Mouse (Mus musculus) regulatory T cell (primary cell): ENCODE measurements at regions not wholly inside any gene's neighbourhood (a gene's known extent, or its start where the extent isn't known, plus 50 kb on each side); places are given as distances from the start of the nearest gene placed in this dataset.

Source experiments
- in situ Hi-C: fragments of 300-600 bp; cut with MboI, MseI; formaldehyde crosslinking; loops from one replicate; pipeline ENCODE4 v1.15.1; 2025; ENCODE audit warnings: high pct_unique_total_duplicates

DNA sequence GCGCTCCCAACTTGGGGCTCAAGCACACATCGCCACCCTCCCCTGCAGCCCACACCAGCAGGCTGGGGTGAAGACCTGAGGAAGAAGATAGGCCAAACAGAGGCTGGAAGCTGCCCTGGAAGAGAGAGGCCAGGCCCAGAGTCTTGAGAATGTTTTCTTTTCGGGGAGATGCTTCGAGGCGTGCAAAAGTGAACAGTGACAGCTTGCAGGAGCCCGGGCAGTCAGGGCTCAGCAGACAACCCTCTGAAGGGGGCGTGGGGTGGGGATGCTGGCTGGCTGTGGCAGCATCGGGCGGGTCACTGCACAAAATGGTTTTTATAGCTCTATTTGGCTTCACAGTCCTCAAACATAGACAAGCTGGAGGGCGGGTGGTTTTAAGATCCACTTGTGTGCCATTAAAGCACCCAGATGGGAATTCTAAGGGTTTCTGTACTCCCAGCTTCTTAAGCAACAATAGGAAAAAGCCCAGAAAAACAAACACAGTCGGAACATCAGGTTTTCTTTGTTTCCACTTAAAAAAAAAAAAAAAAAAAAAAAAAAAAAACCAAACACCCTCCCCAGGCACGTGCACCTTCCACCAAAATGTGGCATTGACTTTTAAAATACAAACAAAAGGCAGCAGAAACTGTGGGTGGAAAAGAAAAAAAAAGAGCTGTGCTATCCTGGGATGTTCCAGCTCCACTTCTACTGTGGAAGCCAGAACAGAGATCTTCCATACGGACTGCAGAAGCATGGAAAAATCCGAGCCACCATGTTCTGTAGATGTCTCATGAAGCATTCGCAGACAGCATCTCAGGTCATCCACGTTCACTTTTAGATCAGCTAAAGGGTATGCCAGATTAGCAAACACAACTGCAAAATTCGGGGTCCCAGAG lies 123.5 kb downstream of the Ly86 start:
- in situ Hi-C loops: no loop called here

DNA sequence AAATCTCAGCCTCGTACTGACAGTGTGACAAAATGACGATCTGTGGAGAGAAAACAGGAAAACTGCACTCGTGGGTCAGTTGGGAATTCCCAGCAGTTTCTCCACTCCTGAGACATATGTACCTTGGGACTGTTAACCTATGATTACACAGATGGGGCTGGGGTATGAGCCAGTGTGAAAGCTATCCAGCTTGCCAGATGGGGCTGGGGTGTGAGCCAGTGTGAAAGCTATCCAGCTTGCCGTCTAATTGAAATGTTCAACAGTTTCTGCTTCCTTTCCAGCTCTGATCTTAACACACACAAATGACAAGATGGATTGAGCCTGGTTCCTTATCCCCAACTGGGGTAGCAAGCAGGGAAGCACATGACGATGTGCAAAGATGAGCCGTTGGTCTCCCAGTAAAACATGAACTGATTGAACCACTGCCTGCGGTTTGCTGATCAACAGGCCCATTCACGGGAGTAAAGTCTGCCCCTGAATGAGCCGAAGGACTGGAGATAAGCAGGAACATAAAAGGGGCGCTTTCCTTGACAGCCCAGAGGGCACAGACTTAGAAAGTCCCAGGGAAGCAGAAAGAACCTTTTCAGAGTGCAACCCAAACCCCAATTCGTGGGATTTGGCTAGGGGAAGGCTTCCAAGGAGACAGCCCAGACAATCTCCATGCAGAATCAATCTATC lies 125.4 kb downstream of the Ly86 start:
- in situ Hi-C loops: no loop called here

- in situ Hi-C loops: no loop called here
Measured at GRCm38 (mm10) chr13:37473359-37473758, 128.4 kb downstream of the Ly86 start.

- in situ Hi-C loops: no loop called here
Measured at GRCm38 (mm10) chr13:37475804-37476203, 130.8 kb downstream of the Ly86 start.

DNA sequence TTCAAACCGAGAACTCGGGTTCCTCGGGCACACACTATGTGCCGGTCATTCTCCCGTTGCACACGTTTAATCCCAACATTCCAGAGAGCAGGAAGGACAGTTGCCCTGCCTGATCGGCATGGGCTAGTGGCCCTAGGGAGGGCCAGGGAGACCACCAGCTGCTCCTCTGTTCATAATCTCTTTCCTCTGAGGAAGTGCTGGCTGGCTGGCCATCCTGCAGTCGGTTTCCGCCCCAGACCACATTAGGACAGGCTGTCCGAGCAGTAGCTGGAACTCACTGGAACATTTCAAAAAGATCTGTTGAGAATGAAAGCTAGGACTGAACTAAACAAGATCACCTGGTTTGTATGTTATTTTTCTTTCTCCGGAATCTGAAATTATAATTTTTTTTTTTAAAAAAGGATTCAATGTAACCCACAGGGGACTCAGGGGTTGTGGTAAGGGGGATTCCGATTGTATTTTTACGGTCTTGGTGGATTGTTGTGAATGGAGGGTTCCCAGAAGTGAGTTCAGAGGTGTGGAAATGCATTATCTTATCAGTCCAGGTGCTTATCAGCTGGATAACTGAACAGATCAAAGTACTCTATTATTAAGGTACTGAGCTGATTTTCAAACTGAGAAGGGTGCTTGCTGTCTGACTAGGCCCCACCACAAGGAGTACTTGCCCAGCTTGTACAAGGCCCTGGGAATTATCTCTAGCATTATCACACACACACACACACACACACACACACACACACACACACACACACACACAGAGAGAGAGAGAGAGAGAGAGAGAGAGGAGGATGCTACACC lies 131.4 kb downstream of the Ly86 start:
- in situ Hi-C loops: no loop called here

DNA sequence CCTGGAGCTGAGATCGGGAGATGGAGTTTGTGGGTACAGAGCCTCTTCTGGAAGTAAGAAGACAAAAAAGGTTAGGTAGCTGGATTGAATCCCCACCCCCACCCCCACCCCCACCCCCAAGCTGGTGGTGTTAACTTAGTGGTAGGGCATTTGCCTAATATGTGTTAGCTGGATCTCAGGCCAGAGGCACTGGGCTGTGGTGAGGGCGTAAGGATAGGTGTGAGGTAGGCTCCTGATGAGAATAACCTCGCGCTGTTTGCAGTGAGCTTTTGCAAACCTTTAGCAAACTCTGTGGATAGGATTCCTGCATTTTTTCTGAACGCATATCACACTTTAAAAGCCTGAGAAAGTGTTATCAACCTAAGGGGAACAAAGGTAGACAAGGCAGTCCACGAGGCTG lies 132.3 kb downstream of the Ly86 start:
- in situ Hi-C loops: no loop called here

DNA sequence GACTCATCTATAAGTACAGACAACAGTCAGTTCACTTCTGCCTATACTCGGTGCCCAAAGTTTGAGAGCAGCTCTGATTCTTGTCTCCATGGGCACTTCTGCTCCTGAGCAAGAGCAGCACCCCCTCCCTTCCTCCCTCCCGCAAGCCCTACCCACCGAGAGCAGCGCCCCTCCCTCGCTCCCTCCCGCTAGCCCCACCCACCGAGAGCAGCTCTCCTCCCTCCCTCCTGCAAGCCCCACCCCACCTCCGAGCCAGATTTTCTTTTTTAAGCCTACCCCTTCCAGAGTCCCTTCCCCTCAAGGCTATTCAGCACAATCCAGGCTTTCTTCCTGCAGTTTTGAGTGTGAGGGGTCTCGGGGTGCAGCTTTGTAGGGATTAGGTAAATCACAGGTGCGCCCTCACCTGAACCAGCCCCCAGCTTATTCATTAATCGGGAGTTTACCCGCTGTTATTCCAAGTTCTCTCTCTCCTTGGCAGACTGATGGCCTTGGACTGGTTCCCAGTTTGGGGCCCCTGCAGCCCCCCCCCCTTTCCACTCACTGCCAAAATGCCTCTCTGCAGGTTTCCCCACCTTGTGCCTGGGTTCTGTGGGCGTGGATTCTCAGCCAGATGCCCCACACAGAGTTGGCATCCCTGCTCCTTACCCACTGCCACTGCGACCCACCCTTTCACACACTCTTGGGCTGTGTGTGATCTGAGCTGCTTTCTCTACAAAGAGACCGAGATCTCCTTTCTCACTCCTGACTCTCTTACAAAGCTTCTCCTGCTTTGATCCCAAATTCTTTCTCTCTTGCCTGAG lies 132.9 kb downstream of the Ly86 start:
- in situ Hi-C loops: no loop called here

- in situ Hi-C loops: no loop called here
Measured at GRCm38 (mm10) chr13:37479182-37479691, 134.2 kb downstream of the Ly86 start.

- in situ Hi-C loops: no loop called here
Measured at GRCm38 (mm10) chr13:37481514-37481913, 136.5 kb downstream of the Ly86 start.

GRCm38 (mm10) chr13:37482038-37482437 lies 137.0 kb downstream of the Ly86 start:
- in situ Hi-C loops: no loop called here

DNA sequence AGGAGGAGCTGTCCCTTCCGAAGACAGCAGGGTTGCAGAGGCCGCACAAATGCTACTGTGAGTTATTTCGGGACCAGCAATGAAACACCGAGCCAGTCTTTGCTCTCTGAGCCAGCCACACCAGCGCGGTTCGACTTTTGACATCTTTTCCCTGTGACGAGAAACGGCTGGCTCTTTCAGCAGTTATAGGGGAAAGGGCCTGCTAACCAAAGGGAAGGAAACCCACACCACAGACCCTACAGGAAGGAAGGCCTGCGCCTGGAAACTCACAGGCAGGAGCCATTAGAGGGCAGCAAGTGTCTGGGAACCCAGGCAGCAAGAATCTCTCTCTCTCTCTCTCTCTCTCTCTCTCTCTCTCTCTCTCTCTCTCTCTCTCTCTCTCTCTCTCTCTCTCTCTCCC lies 137.6 kb downstream of the Ly86 start:
- in situ Hi-C loops: no loop called here

DNA sequence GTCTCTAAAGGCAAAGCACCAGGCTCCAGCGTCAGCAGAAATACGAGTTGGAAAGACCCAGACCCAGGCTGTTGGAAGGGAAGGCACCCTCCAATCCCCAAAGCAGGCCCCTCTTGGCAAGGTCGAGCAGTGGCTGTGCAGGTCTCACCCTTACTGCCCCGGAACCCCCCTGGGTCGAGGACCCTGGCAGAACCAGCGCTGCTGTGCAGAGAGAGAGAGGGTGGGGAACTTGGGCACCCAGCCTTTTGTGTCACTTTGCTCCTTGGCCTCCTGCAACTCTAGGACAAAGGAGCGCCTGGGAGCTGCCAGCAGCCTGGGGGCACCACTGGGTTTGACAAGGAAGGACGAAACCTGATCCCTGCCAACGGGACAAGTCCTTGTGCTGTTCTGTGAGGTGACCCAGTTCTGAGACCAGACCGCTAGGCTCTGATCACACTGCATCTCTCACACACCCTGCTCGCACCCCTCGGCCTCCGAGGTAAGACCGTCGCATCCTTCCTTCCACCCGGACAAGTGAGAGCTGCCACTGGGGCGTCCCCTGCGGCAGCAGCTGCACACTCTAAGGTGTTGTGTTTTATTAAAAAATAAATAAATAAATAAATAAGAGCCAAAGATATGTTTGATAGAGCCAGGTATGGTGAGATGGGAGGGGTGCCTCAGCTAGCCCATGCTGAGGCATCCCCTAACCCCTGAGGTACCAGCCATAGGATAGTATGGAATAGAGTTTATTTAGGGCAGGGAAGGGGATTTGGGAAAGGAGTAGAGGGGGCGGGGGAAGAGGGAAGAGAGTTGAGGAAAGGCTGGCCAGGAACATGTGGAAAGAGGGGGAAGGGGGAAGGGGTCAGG lies 138.2 kb downstream of the Ly86 start:
- in situ Hi-C loops: no loop called here

GRCm38 (mm10) chr13:37484631-37485030 lies 139.6 kb downstream of the Ly86 start:
- in situ Hi-C loops: no loop called here

GRCm38 (mm10) chr13:37492115-37493001 lies 147.3 kb downstream of the Ly86 start:
- in situ Hi-C loops: no loop called here

DNA sequence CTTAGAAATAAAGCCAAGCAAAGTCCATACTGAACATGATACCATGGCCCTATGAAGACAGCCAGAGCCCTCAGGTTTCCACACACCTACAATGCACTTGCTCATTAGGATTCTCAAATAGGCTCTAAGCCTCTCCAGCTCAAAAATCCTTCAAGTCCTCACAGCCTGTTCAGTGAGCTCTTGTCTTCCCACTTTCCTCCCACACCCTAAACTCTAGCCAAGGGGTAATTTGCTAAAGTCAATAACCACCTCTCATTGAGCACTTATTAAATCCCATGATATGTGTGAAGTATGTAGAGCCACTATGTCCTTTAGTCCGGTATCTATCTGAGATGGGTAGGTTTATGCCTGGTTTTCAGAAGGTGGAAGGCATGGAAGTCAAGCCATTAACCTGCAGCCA lies 148.3 kb downstream of the Ly86 start:
- in situ Hi-C loops: no loop called here

DNA sequence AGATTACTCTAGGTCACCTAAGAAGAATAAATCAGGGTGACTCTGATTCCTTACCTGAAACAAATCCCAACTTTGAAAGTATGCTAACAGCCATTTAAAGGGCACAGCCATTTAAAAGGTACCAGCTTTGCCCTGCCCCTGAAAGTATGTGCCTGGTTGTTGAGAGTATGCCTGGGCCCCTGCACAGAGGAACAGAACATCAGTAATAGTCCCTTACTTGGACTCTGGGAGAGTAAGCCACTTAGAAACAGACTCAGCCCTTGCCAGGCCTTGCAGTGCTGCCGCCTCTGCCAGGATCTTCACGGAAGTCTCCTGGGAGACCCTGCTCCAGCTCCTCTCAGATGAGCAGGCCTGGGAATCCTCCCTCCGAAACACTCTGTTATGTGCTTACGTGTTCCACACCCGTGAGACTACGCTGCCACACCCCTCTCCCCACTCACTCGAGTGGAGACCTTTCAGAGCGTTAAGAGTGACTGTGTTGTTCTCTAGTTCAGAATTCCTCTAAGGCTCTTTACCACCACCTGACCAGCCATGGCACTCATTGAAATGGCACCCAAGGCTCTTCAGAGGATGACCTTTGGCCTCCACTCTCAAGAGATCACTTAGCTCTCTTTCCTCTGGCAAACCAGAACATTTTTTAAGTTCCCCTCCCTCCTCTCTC lies 150.4 kb downstream of the Ly86 start:
- in situ Hi-C loops: no loop called here

DNA sequence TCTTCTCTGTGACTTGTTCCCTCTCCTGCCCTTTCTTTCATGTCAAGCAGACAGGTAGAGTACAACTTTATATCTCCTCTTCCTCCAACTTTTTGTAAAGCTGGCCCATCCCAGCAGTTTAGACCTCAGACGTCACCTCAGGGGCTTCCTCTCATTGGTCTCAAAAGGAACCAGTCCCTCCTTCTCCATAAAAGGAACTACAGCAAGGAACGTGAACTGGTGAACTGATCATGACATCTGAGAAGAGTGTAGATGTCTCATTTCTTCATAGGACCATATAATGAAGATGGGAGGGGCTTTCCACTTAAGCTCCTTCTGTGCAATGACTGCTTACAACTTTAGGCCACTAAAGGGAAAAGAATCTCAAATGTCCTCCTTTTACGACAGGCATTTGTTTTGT lies 153.0 kb downstream of the Ly86 start:
- in situ Hi-C loops: no loop called here

GRCm38 (mm10) chr13:37500668-37501286 lies 155.8 kb downstream of the Ly86 start:
- in situ Hi-C loops: no loop called here
